Mouse (Mus musculus) retina, postnatal 7 days (tissue): ENCODE measurements around the gene Dpp9.

Experiments
- DNase-seq: peaks from one replicate; pipeline ENCODE4 v3.0.0-alpha.2; 2012; ENCODE audit warnings: low read depth, low spot score

The Dpp9 gene

GRCm38 (mm10) chr17:56229943-56230342 lies 11.2 kb upstream of the Dpp9 start:
- no peak for DNase-seq

- no peak for DNase-seq
Observed at GRCm38 (mm10) chr17:56226566-56226965, 7.9 kb upstream of the Dpp9 start.

- no peak for DNase-seq
Observed at GRCm38 (mm10) chr17:56224916-56225315, 6.2 kb upstream of the Dpp9 start.

- no peak for DNase-seq
Observed at GRCm38 (mm10) chr17:56219805-56220204, 1.1 kb upstream of the Dpp9 start.

GRCm38 (mm10) chr17:56219251-56219650 lies 546 bp upstream of the Dpp9 start:
- DNase-seq: no peak

GRCm38 (mm10) chr17:56217670-56218069 lies 1.0 kb downstream of the Dpp9 start:
- DNase-seq: no peak

- no peak for DNase-seq
Observed at GRCm38 (mm10) chr17:56214229-56214628, 4.5 kb downstream of the Dpp9 start.

GRCm38 (mm10) chr17:56212676-56213075 lies 6.0 kb downstream of the Dpp9 start:
- no peak for DNase-seq

GRCm38 (mm10) chr17:56211090-56211489 lies 7.6 kb downstream of the Dpp9 start:
- DNase-seq: no peak

GRCm38 (mm10) chr17:56208821-56209220 lies 9.9 kb downstream of the Dpp9 start:
- no peak for DNase-seq

GRCm38 (mm10) chr17:56207963-56208530 lies 10.7 kb downstream of the Dpp9 start:
- no peak for DNase-seq

- no peak for DNase-seq
Observed at GRCm38 (mm10) chr17:56206986-56207674, 11.6 kb downstream of the Dpp9 start.

GRCm38 (mm10) chr17:56206276-56206884 lies 12.3 kb downstream of the Dpp9 start:
- no peak for DNase-seq

- no peak for DNase-seq
Observed at GRCm38 (mm10) chr17:56203729-56204128, 15.0 kb downstream of the Dpp9 start.

- no peak for DNase-seq
Observed at GRCm38 (mm10) chr17:56202476-56202875, 16.2 kb downstream of the Dpp9 start.

- DNase-seq: no peak
Observed at GRCm38 (mm10) chr17:56201642-56202041, 17.1 kb downstream of the Dpp9 start.

- no peak for DNase-seq
Observed at GRCm38 (mm10) chr17:56200586-56200985, 18.1 kb downstream of the Dpp9 start.

GRCm38 (mm10) chr17:56196860-56197259 lies 21.8 kb downstream of the Dpp9 start:
- DNase-seq: no peak

GRCm38 (mm10) chr17:56194765-56195164 lies 23.9 kb downstream of the Dpp9 start:
- DNase-seq: no peak

GRCm38 (mm10) chr17:56194357-56194756 lies 24.3 kb downstream of the Dpp9 start:
- no peak for DNase-seq

- DNase-seq: no peak
Observed at GRCm38 (mm10) chr17:56191266-56191665, 27.4 kb downstream of the Dpp9 start.

- peak; percentile 30 for DNase-seq
Observed at GRCm38 (mm10) chr17:56185281-56186141, 33.2 kb downstream of the Dpp9 start.
